Mouse (Mus musculus) B cell, adult (primary cell): ENCODE data around the gene Adam8. TPM values are rescaled to one million over a fixed set of nuclear protein-coding genes. Genes with fewer than 3 reads are reported as not detected.

Experiments used
- total RNA-seq: library from RNA; stranded (reverse); gene quantifications from 4 replicates; pipeline ENCODE4 v1.2.4, GENCODE M21; 2023; ENCODE audit not compliant: inconsistent age

Adam8 gene
- total RNA-seq: 1.5 to 3.0 TPM (median 2.4 TPM) in 4 replicates

DNA sequence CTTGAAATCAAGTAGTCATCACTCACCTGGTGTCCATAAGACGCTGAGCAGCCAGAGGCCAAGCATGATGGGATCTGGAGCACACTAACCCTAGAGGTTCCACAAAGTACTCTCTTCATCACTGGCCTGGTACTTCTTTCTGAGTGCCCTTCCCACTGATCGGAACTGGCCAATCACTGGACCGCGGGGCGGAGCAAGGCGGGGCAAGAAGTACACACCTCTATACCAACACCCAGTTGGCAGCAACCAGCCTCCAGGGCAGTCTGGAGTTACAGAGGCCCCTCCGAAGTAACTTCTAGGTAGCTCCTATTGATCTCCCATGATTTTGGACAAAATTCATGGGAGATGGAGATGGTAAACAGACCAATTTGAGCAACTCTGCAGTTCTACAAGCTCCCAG lies at the start of gene Adam8:
Gene Adam8, minus strand, starts transcription at position 157 of the 400 bp plus-strand sequence.

DNA sequence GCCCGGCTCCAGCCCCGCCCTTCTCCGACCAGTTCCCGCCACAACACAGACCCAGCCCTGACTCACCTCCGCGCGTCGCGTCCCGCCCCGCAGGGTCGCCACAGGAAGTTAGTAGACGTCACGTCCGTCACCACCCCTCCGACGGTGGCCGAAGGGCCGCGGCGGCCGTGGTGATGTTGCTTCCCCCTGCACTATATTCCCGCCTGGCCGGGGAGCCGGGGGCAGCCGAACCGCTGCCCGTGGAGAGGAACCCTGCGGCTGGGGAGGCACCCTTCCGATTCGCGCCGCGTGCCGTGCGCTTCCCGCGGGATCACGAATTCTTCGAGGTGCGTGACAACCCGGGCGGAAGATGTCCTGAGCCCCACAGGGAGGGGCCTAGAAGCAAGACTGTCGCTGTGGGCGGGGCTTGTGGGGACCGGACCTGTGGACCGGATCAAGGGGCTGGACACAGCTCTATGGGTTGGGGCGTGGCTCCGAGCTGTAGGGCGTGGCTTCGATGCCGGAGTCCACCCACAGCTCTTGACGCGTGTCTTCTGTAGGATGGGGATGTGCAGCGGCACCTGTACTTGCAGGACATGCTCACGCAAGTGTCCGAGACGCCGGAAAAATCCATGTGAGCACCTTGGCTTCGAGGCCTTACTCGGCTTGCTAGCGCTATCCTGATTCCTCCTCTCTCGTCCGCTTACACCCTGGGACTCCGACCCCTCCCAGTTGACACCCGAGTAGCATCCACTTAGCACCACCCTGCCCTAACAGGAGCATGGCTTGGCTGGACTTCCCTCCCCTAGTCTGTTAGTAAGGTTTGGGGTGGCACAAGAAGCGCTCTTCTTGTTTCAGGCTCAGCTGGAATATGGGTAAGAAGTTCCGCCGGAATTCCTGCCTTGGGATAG lies 44.2 kb upstream of the Adam8 start, which contains the start of the genes Zfp511 and Tubgcp2:
Gene Zfp511, plus strand, starts transcription at position 111 of the 890 bp plus-strand sequence.
Gene Tubgcp2, minus strand, starts transcription at position 389 of the 890 bp plus-strand sequence.

DNA sequence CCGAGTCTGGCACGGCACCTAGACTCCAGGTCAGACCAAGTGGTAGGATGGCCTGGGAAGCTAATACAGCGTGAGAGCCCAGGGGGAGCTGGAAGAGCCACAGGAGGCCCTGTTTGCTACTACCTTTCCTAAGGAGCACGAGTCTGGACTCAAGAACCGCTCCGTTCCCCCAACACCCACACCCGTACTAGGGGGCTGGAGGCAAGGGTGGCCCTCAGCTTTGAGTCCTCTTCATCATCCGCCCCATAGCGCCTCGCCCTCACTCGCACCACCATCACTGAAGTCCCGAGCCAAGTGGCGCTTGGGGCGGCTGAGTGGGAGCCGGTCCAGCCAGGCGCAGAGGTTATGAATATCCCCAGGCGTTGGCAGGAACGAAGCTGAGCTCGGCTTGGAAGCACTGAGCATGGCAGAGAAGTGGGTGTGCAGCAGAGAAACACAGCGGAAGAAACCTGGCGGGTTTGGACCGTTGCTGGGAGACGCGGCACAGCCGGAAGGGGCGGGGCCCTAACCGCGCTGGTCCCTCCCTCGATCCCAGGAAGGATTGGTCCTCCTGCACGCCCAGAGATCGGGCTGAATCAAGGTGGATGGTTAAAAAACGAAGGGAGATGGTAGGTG lies 14.0 kb downstream of the Adam8 start, which contains the start of gene 6430531B16Rik:
Gene 6430531B16Rik, minus strand, starts transcription at position 478 of the 615 bp plus-strand sequence.

DNA sequence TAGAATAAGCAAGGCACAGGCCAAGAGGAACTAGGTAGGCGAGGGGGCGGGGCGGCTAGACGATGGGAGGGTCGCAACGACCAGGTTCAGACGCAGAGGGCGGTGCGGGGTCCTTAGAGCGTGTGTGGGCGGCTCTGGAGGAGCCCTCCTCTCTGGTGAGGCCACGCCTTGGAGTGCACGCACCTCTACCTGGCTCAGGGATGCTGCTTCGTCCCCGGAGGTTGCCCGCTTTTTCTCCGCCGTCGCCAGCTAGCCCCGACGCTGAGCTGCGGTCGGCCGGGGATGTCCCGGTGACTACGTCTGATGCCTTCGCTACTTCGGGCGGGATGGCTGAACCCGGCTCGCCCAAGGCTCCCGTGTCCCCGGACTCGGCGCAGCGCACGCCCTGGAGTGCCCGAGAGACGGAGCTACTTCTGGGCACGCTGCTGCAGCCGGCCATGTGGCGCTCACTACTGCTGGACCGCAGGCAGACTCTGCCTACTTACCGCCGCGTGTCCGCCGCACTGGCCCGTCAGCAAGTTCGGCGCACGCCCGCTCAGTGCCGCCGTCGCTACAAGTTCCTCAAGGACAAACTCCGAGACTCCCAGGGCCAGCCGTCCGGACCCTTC lies 48.6 kb downstream of the Adam8 start, which contains the start of gene Utf1:
Gene Utf1, plus strand, starts transcription at position 116 of the 608 bp plus-strand sequence.

Other genes starting within 250 kb of the Adam8 start
- not detected in 4 replicates for gene Adgra1, start 158.4 kb downstream of the Adam8 start, total RNA-seq
- not detected in 4 replicates for gene Kndc1, start 97.9 kb downstream of the Adam8 start, total RNA-seq
- gene Utf1, start 48.8 kb downstream of the Adam8 start, total RNA-seq: 0.42 TPM in 1 of 4 replicates, not detected in the others
- 0.83 TPM in 1 of 4 replicates, not detected in the others for gene 6430531B16Rik, start 13.8 kb downstream of the Adam8 start, total RNA-seq
- 37.8 to 50.2 TPM (median 42.3 TPM) in 4 replicates for gene Zfp511, start 43.8 kb upstream of the Adam8 start, total RNA-seq
- 30.9 to 38.7 TPM (median 35.1 TPM) in 4 replicates for gene Tubgcp2, start 44.1 kb upstream of the Adam8 start, total RNA-seq
- gene Msx3, start 56.5 kb upstream of the Adam8 start, total RNA-seq: not detected in 4 replicates
- gene Caly, start 90.0 kb upstream of the Adam8 start, total RNA-seq: not detected in 4 replicates
- not detected in 4 replicates for gene Prap1, start 100.8 kb upstream of the Adam8 start, total RNA-seq
- gene Fuom, start 109.9 kb upstream of the Adam8 start, total RNA-seq: 2.2 to 3.9 TPM (median 3.2 TPM) in 4 replicates
- gene Paox, start 123.2 kb upstream of the Adam8 start, total RNA-seq: 1.6 to 6.7 TPM (median 5.0 TPM) in 4 replicates
- 23.9 to 29.1 TPM (median 25.5 TPM) in 4 replicates for gene Echs1, start 123.9 kb upstream of the Adam8 start, total RNA-seq
- 11.1 to 17.4 TPM (median 14.2 TPM) in 4 replicates for gene Mtg1, start 145.0 kb upstream of the Adam8 start, total RNA-seq
- gene Sprn, start 162.3 kb upstream of the Adam8 start, total RNA-seq: not detected in 4 replicates
- gene Olfr522, start 172.2 kb upstream of the Adam8 start, total RNA-seq: not detected in 4 replicates
- not detected in 4 replicates for gene Olfr523, start 180.7 kb upstream of the Adam8 start, total RNA-seq
- not detected in 4 replicates for gene Olfr524, start 213.4 kb upstream of the Adam8 start, total RNA-seq
- not detected in 4 replicates for gene Cd163l1, start 225.7 kb upstream of the Adam8 start, total RNA-seq